ENCODE assay signal across 19 mouse cellular contexts in the genomic region with DNA sequence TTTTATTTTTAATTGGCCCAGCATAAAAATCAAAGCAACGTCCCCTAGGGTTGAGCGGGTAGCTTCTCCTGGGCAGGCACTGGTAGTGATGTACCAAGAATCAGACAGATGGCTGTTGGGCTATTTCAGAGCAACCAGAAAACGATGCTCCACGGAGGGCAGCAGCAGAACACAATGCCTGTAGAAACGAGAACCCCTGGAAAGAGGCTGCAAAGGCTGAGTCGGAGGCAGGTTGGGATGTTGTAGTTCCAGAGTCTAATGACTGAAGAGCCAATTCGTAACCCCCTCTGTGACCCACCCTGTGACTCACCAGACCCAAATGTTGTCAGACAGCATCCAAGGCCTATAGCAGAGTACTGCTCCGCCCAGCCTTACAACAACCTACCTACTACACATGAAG. TPM values are rescaled to one million over a fixed set of nuclear protein-coding genes. Genes with fewer than 3 reads are reported as not detected.
"Had no signal": no experiment of that assay in that cellular context is flagged by ENCODE, and none has a peak within 500 bp of the region (broad histone marks: within the 10 kb centered on the region; RNA-seq: fewer than 3 reads in every experiment).

No protein-coding gene starts in this region.

- H3K9me3 ChIP-seq: midbrain, embryonic 10.5 days; midbrain, embryonic 12.5 days; midbrain, embryonic 15.5 days; neural tube, embryonic 13.5 days; neural tube, embryonic 15.5 days had no signal

- DNase-seq: lung, adult 18-20 months; lung, embryonic 14.5 days; lung, postnatal 10 days; lung, postnatal 4 days; retina, postnatal 1 day; right cerebral cortex, adult 18-20 months; right cerebral cortex, postnatal 25 days; right cerebral cortex, postnatal 4 days; spleen, adult 18-20 months; thymus, adult 2 months; thymus, postnatal 25 days; thymus, postnatal 4 days had no signal

- ATAC-seq: midbrain, embryonic 15.5 days had no signal

- H3K9ac ChIP-seq: liver, embryonic 14.5 days; lung, embryonic 14.5 days; midbrain, embryonic 12.5 days; midbrain, embryonic 15.5 days; neural tube, embryonic 13.5 days; neural tube, embryonic 15.5 days had no signal

- H3K27ac ChIP-seq: liver, embryonic 14.5 days; midbrain, embryonic 10.5 days; midbrain, embryonic 12.5 days; midbrain, embryonic 15.5 days; neural tube, embryonic 13.5 days; neural tube, embryonic 15.5 days had no signal

- H3K4me3 ChIP-seq: midbrain, embryonic 10.5 days; midbrain, embryonic 12.5 days; midbrain, embryonic 15.5 days; neural tube, embryonic 13.5 days; neural tube, embryonic 15.5 days had no signal

- H3K4me2 ChIP-seq: lung, embryonic 14.5 days; midbrain, embryonic 12.5 days; midbrain, embryonic 15.5 days; neural tube, embryonic 13.5 days; neural tube, embryonic 15.5 days had no signal

- H3K27me3 ChIP-seq: midbrain, embryonic 12.5 days; midbrain, embryonic 15.5 days; neural tube, embryonic 13.5 days; neural tube, embryonic 15.5 days had no signal

- H3K36me3 ChIP-seq: midbrain, embryonic 10.5 days; midbrain, embryonic 12.5 days; midbrain, embryonic 15.5 days; neural tube, embryonic 13.5 days; neural tube, embryonic 15.5 days had no signal

- H3K4me1 ChIP-seq: midbrain, embryonic 15.5 days had no signal

RNA-seq across cellular contexts. Expression of a gene that starts 19.9 kb away (rescaled TPM):
- total RNA-seq: megakaryocyte-erythroid progenitor cell, adult 5-6 weeks had no signal
